Mouse (Mus musculus): ENCODE results near the gene Cacng7. TPM values are rescaled to one million over a fixed set of nuclear protein-coding genes. Genes with fewer than 3 reads are reported as not detected.

The Cacng7 gene
- polyA plus RNA-seq, 2 experiments from 2014 or later: not detected

GRCm38 (mm10) chr7:3302556-3303275 lies 30.0 kb upstream of the Cacng7 start:
- ATAC-seq: no peak

- peak; percentile 36 for ATAC-seq
Measured at GRCm38 (mm10) chr7:3303276-3303781, 29.4 kb upstream of the Cacng7 start.

GRCm38 (mm10) chr7:3303789-3304188 lies 29.0 kb upstream of the Cacng7 start:
- ATAC-seq: no peak

GRCm38 (mm10) chr7:3304298-3304697 lies 28.5 kb upstream of the Cacng7 start:
- ATAC-seq: no peak

GRCm38 (mm10) chr7:3306400-3306799 lies 26.4 kb upstream of the Cacng7 start:
- no peak for ATAC-seq

- no peak for ATAC-seq
Measured at GRCm38 (mm10) chr7:3308646-3309045, 24.1 kb upstream of the Cacng7 start.

GRCm38 (mm10) chr7:3310233-3310632 lies 22.5 kb upstream of the Cacng7 start:
- ATAC-seq: no peak

- no peak for ATAC-seq
Measured at GRCm38 (mm10) chr7:3313571-3313970, 19.2 kb upstream of the Cacng7 start.

- no peak for ATAC-seq
Measured at GRCm38 (mm10) chr7:3314121-3314520, 18.6 kb upstream of the Cacng7 start.

- ATAC-seq: no peak
Measured at GRCm38 (mm10) chr7:3317704-3318103, 15.1 kb upstream of the Cacng7 start.

- ATAC-seq: no peak
Measured at GRCm38 (mm10) chr7:3320856-3321255, 11.9 kb upstream of the Cacng7 start.

- ATAC-seq: no peak
Measured at GRCm38 (mm10) chr7:3323826-3324225, 8.9 kb upstream of the Cacng7 start.

- no peak for ATAC-seq
Measured at GRCm38 (mm10) chr7:3327961-3328360, 4.8 kb upstream of the Cacng7 start.

GRCm38 (mm10) chr7:3329776-3330546 lies 2.8 kb upstream of the Cacng7 start:
- ATAC-seq: peak; percentile 43

- no peak for ATAC-seq
Measured at GRCm38 (mm10) chr7:3331171-3331570, 1.6 kb upstream of the Cacng7 start.

- ATAC-seq: no peak
Measured at GRCm38 (mm10) chr7:3331581-3332223, 1.1 kb upstream of the Cacng7 start.

- ATAC-seq: no peak
Measured at GRCm38 (mm10) chr7:3332224-3332615, 535 bp upstream of the Cacng7 start.

GRCm38 (mm10) chr7:3333542-3333941 lies 787 bp downstream of the Cacng7 start:
- ATAC-seq: no peak

- ATAC-seq: no peak
Measured at GRCm38 (mm10) chr7:3336412-3336811, 3.7 kb downstream of the Cacng7 start.

GRCm38 (mm10) chr7:3338286-3338935 lies 5.7 kb downstream of the Cacng7 start:
- ATAC-seq: no peak

- ATAC-seq: no peak
Measured at GRCm38 (mm10) chr7:3339010-3339409, 6.3 kb downstream of the Cacng7 start.

- no peak for ATAC-seq
Measured at GRCm38 (mm10) chr7:3343861-3344260, 11.1 kb downstream of the Cacng7 start.

- no peak for ATAC-seq
Measured at GRCm38 (mm10) chr7:3345301-3345700, 12.5 kb downstream of the Cacng7 start.

Data from activated CD4-positive, CD25-positive, alpha-beta regulatory T cell, adult 4 months (primary cell).